Mouse (Mus musculus) urinary bladder, postnatal 36 days (tissue): ENCODE data around the gene Grap.

Source experiments
- DNase-seq, 2 experiments: peaks; one replicate each; pipeline ENCODE4 v3.0.0; 2022; ENCODE audit warnings: low spot score in 2 of 2, mixed read lengths in 1 of 2

The Grap gene

DNA sequence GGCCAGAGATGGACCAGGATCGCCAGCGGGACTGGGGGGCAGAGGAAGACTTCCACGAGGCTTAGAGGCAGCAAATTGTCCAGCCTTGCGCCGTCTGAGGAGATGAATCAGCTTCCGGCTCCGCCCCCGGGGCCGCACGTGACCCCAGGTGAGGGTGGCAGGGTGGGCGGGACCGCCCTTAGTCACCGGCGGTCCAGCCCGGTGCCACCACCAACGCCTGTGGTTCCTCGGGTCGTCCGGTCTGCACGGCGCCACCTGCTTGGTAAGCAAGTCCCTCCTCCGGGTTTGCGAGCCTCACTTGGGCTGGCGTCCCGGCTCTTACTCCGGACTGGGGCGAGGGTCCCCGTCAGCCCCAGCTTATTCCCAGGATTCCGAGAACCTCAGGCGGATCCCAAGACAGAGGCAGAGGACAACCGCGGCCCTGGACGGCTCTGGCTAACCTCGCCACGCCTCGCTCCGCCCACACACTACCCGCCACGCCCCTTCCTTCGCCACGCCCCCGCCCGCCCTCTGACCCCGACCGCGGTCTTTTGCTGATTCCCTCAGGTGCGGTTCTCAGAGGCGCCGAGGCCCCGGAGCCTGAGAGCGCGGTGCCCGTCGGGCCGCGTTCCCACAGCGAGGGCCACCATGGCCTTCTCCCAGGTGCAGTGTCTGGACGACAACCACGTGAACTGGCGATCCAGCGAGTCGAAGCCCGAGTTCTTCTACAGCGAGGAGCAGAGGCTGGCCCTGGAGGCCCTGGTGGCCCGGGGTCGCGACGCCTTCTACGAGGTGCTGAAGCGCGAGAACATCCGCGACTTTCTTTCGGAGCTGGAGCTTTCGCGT lies 31.1 kb downstream of the Grap start, which contains the start of gene Fam83g:
Fam83g (plus strand) TSS at position 185 of the 825 bp plus-strand sequence.
- DNase-seq = peak; percentile 80 to 84

DNA sequence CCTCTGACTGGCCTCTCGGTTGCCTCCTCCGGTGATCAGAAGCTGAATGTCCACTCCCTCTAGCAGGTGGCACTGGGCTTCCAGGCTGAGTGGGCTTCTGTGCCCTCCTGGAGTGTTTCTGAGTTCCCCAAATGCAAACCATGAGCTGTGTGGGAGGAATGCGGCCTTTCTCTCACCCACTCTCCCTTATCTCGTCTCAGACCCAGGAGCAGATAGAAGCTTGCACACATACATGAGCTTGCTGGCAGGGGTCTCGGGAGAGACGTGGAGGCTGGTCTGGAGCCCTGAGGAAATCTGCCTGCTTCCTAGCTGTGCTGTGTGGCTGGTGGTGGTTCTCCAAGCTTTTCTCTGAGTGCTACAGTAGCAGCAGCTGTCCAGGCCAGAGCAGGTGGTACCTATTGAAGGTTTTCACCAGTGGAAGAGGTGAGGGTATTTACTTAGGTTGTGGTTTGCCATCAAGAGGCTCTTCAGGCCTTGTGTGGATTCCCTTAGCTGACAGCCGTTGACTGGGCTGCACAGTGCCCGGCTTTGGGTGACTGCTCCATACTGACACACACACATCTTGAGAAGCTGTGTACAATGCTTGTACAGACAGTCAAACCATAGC lies 32.2 kb downstream of the Grap start:
- no peak for DNase-seq

DNA sequence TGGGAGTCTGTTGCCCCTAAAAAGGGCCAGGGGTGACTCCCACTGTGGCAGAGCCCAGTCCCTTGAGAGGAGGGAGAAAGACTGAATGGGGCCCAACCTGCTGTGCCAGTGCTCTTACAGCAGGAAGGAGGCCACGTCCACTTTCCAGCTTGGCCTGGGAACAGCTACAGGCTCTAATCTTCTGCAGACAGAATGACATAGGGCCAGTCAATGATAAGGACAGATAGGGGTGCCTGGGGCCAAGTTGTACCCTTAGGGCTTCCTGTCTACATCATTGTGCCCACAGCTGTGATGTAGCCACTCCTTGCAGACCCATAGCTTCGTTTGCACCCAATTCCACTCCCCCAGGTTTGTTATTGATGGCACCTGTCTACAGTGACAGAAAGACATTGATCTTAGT lies 33.1 kb downstream of the Grap start:
- DNase-seq = no peak

DNA sequence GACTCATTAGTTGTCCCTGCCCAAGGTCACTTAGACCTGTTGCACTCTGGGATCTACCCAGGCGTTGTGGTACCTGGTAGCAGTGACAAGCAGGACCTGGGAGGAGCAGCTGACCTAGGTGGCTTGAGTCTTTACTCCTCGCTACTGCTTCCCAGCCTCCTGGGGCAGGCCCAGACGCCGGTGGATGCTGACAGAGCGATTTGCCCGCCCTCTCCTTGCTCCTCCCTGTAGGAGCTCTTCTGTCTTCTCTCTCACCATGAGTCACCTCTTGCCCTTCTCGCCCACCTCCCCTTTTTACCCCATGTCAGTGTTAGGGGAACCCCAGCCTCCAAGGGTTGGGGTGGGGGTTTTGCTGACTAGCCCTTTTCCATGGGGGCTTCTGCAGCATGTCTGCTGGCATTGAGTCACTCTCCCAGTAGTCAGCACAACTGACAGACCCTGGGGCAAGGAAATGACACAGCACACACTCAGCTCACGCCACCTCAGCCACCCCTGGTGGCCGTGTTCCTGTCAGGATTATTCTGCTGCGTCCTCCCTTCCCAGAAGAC lies 33.9 kb downstream of the Grap start:
- DNase-seq = no peak

DNA sequence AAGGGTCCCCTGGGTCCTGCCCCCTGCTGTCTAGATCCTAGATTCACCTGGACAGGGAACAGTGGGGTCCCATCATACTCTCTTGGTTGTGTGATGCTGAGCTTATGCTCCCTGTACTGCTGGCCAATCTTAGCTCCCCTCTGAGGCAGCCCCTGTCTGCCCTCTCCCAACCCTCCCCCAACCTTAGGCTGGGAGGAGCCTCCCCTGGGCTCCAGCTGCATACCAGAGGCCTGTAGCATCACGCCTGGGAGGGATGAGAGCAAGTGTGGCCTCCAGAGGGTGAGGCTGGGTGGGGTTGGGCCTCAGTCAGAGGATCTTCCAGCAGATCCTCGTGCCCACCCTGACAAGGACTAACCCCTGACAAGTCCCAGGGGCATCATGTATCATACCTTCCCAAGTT lies 34.5 kb downstream of the Grap start:
- DNase-seq = no peak

DNA sequence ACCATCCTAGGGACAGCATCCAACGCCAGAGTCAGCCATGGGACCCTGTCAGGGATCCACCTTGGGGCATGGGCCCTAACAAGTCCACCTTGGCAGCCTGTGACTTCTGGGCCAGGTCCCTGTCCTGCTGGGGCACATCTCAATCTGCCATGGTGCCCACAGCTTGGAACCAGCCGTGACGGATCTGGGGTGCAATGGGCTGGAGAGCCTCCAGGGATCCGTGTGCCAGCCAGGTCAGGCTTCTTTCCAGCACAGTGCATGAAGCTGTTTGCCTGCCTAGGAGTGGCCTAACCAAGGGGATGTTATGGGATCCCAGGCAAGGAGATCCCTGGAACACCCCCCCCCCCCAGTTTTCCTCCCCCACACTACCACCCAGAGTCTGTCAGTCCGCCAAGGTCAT lies 39.9 kb downstream of the Grap start:
- DNase-seq = no peak

DNA sequence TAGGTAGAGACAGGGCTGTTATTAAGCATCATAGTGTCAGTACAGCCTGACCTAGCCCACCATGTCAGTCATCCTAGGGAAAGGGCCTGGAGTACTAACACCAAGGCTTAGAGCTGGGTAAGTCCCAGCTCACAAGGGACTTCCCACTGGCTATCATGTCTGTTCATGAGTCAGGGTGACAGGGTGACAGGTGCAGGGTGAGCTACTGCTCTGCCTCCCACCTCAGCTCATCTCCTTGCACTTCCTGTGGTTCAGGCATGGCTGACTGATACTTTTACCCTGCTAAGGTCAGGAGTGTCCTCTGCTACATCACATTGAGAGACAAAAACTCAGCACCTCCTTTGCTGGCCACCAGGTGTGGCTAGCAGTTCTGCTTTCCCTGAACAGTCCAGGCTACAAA lies 45.8 kb downstream of the Grap start:
- DNase-seq = no peak

DNA sequence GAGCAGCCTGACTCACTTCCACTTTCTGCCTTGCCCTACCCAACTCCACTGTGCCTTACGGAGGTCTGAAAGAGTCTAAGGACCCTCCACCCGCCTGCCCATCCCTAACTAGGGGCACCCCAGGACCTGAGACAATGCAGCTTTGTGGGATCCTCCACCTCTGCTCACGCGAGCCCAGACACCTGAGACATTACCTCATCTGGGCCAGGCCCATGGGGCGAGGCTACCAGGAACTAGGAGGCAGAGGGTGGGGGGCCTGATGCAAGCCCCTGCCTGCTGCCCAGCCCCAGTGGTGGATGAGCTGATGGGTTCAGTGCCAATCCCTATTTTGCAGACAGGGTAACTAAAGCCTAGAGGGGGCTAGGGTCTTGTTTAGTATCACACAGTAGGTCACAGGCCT lies 46.4 kb downstream of the Grap start:
- no peak for DNase-seq

DNA sequence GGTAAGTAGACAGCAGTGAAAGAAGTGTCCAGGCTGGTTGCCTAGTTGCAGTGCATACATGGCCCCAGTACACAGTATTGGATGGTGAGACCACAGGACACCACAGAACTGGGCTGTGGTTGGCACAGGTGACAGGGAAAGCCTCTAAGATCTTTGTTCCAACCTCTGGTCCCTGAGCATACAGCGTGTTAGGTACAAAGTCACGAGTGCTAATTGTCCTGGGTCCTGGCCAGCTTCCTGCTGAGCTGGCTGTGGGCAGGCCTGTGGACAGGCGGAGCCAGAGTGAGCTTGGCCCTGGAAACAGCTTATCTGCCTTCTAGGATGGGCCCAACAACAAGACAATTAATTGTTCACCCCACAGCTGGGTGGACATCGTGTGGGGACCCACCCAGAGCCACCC lies 46.9 kb downstream of the Grap start:
- DNase-seq = peak in 1 of 2 experiments; percentile 31

DNA sequence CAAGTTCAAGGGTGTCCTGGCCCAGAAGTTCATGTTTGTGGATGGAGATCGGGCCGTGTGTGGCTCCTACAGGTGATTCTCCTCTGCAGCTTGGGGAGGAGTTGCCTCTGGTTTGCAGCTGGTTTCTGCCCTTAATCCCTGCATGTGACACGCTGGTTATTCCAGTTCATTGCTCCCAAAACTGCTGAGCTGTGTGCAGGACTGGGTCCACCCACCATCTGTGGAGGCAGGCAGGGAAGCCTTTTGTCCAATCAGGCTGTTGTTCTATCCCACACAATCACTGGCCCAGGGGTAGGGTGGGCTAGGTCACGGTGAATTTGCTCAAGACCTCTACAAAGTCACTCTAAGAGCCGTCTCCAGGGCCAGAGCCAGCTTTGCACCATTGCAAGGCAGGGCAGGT lies 48.6 kb downstream of the Grap start:
- no peak for DNase-seq

DNA sequence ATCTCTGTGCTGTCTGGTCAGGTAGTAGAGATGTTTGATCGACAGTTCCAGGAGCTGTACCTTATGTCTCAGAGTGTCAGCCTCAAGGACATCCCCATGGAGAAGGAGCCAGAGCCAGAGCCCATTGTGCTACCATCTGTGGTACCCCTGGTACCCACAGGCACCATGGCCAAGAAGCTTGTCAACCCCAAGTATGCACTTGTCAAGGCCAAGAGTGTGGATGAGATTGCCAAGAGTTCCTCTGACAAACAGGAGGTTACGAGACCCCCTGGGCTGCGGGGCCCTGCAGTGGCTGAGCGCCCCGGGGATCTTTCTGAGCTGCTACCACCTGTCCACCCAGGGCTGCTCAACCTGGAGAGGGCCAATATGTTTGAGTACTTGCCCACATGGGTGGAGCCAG lies 49.4 kb downstream of the Grap start:
- no peak for DNase-seq

DNA sequence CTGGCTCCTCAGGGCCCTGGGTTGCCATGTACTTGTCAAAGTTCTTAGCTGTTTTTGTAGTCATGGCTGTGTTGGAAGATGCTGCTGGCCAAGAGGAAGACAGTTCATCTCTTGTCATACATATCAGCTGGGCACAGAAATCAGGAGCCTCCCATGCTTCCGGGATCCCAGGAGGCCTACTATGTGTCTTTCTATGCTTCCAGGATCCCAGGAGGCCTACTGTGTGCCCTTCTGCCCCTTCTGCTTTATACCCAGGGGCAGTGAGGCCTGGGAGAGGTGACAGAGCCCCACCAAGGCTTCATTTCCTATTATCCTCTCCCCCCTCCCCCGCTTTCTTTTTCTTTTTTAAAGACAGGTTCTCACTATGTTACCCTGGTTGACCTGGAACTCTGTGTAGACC lies 52.5 kb downstream of the Grap start:
- no peak for DNase-seq

DNA sequence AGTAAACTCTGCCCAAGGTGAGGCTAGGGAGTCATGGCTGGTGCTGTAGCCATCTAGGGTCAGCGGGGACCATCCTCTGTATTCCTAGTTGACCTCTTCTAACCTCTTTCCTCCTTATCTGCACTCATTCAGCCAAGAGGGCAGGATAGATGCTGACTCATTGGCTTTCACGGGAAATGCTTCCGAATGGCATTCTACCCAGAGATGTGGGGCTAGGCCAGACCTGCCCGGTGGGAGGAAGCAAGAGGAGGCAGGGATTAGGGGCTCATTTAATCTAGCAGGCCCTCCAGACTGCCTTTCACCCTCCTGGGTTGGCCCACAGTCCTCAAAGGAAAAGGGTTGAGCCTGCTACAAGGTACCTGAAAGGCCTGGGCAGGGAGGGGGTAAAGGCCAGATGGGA lies 53.2 kb downstream of the Grap start:
- no peak for DNase-seq

DNA sequence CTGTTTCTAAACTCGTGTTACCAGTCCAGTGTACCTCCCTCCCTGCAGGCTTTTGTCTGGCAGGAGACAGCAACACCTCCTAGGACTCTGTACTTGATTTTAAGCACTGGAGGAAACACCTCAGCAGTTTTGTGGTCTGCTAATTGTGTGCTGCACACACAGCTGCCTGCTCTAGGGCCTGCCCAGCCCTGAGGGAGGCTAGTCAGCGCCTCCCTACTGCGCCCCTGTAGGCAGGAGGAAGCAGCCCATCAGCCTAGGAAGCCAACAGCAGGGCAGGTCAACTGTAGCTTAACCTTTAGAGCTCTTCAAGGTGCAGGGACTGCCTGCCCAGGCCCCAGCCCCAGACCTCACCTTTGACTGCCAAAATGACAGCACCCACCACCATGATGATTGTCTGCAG lies 55.9 kb downstream of the Grap start:
- no peak for DNase-seq

DNA sequence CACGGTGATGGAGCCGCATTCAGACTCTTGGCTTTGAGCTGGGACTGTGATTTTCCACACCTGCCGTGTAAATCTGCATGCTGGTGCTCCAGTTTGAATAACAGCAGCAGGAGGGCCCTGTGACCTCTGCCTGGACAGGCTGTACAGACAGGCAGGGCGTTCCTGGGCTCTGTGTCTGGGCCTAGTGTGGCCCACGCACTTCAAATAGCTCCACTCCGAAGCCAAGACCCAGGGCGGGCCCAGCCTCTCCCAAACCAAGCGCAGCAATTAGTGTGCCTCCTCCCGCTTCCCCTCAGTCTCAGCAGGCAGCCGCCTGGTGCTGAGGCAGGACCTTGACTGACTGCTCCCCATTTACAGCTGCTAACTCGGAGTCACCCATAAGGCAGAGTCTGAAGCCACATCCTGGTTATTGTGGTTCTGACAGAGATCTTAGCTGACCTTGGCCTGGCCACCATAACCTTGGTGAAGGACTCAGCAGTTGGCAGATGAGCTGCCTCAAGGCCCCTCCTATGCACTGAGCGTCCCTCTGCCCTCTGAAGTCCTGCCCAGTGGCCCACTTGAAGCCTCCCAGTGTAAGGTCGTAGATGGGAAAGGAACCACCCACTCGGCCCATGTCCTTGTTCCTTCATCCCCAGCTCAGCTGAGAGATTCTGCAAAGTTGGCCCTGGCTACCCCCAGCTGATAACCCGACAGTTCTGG lies 60.2 kb downstream of the Grap start:
- DNase-seq = peak; percentile 31 to 40

DNA sequence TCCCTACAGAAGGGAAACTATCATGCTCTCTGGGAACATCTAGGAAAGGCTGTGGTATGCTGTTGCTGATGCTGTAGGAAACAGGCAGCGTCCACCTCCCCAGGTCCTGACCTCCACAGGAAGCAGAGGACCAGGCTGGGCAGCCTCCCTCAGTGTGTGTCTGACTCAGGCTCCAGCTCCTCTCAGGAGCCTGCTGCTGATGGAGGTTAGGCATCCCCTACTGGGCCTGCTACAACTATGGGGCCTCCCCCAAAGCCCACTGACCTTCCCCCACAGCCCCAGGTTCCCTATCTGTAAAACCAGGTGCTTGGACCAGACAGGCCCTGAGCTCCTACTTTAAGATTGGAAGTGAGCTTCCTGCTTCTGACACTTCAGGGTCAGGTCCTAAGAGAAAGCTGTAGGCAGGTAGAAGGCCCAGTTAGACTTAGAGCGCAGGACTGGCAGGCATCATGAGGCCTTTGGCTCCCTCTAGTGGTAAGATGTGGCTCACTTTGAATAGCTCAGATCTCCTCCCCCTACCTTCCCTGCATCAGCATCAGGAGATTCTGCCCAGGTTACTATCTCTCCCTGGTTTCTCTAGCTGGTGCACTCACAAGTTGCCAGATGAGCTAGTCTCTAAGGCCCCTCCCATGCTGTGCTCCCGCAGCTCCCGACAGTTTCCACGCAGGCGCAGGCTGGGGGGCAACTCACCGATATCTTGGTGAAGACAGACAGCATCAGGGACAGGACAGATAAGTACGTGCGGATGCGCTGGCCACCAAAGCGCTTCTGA lies 61.5 kb downstream of the Grap start:
- DNase-seq = peak; percentile 65 to 68

DNA sequence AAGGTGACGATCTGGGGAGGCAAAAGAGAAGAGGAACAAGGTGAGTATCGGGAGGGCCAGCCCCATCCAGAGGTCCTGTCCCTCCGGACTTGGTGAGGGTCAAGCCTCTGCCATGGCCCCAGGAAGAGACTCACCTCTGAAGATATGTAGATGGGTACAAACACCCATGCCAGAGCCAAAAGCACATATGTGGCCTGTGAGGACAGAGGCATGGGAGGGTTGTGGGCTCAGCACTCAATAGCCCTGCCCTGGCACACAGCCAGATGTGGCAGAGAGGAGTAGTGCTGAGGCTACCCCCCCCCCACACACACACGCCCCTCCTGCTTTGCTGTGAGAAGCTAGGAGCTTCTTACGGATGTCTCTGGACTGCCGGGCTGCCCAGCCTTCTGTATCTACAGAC lies 62.1 kb downstream of the Grap start:
- DNase-seq = no peak

DNA sequence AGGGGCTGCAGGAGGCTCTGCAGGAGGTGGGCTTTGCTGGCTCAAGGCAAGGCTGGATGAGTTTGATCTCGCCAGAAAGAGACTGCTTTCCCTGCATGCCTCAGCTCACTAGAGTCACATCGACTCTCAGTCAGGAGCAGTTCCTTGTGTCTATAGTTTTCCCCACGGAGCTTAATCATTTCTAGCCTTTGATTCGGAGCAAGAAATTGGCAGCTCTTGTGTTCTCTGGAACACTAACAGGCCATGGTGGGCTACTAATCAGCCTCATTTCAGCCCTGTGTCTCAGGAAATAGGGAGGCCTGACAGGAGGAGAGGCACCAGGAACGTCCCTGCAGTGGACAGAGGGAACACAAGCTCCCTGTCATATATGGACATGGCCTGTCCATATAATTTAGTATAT lies 64.9 kb downstream of the Grap start:
- DNase-seq = no peak

DNA sequence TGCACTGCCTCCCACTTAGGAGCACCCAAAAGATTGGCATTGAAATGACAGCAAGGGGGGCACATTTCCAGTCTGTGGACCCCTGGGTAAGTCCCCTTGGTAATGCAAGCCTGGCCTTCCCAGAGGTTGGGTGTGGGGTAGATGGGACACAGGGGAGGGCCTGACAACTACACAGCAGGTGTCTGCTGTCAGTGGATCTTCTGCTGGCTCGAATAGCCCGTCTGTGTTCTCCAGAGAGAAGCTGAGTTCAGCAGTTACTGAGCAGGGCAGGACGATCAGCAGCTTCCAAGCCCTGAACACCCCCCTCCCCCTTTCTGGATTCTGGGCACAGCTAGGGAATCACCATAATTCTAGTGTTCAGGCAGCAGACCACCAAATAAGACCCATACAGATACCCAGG lies 66.3 kb downstream of the Grap start:
- no peak for DNase-seq

DNA sequence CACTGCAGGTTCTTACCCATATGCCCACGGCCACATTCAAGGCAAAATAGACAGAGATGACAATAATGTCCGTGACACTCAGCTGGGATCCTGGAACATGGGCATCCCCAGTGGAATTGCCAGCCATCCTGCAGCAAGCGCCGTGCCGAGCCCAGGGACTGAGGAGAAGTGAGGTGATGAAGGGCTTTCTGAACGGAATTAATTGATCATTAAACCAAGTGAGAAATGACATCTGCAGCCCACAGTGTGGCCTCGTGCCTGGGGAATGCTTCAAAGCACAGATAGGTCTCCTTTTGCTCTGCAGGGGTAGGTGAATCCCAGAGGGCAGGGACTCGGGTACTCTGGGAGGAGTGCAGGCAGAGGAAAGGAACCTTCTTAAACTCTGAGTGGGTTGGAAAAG lies 66.8 kb downstream of the Grap start:
- DNase-seq = no peak

DNA sequence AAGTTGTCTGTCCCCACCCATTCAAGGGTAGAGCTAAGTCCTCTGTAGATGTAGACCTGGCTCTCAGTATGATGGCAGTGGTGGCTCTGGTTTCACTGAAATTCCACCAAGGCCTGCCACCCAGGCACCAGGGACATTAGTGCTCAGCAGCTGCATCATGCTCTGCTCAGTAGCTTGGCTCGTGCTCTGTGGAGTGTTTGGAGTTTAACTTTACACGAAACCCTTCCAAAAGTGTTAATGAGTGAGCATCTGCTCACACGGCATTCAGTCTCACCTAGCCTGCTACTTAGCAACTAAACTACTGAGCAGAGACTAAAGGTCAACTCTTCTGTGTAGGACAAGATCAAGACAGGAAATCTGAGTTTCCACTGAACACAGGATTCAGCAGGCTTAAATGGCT lies 67.6 kb downstream of the Grap start, which contains the start of gene Slc5a10:
Slc5a10 (minus strand) TSS at position 191 of the 400 bp plus-strand sequence.
- no peak for DNase-seq

DNA sequence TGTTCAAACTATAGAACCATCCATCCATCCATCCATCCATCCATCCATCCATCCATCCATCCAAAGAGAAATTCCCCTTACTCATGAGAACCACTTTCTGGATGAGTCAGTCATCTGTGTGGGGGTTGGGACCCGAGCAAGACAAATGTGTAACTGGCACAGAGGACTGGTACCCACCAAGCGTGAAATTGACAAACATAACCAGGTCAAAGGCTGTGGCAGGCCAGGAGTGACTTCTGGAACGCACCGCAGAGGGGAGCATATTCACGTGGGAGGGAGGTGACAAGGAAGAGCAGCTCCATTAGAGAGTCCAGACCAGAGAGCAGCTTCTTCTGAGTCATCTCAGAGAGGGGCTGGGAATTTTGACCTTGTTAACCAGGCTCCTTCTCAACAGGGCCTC lies 69.0 kb downstream of the Grap start:
- no peak for DNase-seq
